Mouse (Mus musculus) small intestine, adult 2 months (tissue): Measurements from ENCODE around the gene Pkp1.

ENCODE experiments used
- CTCF ChIP-seq: fragments of 200-500 bp; IDR thresholded peaks from 2 replicates; pipeline ENCODE4 v1.5.1; 2012; ENCODE audit warnings: low read depth, mild to moderate bottlenecking, control low read depth, inconsistent platforms, low read length, moderate library complexity, mixed read lengths; ENCODE audit not compliant: insufficient replicate concordance, insufficient read length; ENCODE audit errors: extremely low read depth
- POLR2A ChIP-seq: fragments of 200-500 bp; IDR thresholded peaks from 2 replicates; pipeline ENCODE4 v1.6.1; 2012; ENCODE audit warnings: low read depth, mild to moderate bottlenecking, control low read depth, inconsistent platforms, low read length, moderate library complexity

GRCm38 (mm10) chr1:135854591-135855343 is 64.2 kb downstream of the Pkp1 start:
- TF ChIP-seq POLR2A (no peak), CTCF (no peak)
